Mouse (Mus musculus) forebrain, postnatal 0 days (tissue): ENCODE measurements around the gene Slc23a2. TPM values are rescaled to one million over a fixed set of nuclear protein-coding genes. Genes with fewer than 3 reads are reported as not detected.
A peak's percentile ranks its signal among the peaks of the same experiment; 100 is the strongest.

Experiments
- ATAC-seq: fragments of 200-750 bp; cut with Nextera tagmentation; 2 replicates; pipeline ENCODE4 v1.8.0; 2017; ENCODE audit warnings: mild to moderate bottlenecking, moderate library complexity
- DNase-seq: peaks from one replicate; pipeline ENCODE4 v3.0.0-alpha.2; 2015
- H3K27ac ChIP-seq: fragments of 300-500 bp; sonication (generic); 2 replicates; pipeline ENCODE4 v1.5.1; 2014; ENCODE audit warnings: low read depth, mild to moderate bottlenecking, antibody characterized with exemption, low read length, moderate library complexity, mixed read lengths
- H3K27me3 ChIP-seq: fragments of 300-500 bp; sonication (generic); 2 replicates; pipeline ENCODE4 v1.6.1; 2014; ENCODE audit warnings: mild to moderate bottlenecking, low read length, mixed read lengths; ENCODE audit not compliant: insufficient read depth
- H3K36me3 ChIP-seq: fragments of 300-500 bp; sonication (generic); 2 replicates; pipeline ENCODE4 v1.6.1; 2014; ENCODE audit warnings: mild to moderate bottlenecking, moderate library complexity; ENCODE audit not compliant: insufficient read depth
- H3K4me1 ChIP-seq: fragments of 300-500 bp; sonication (generic); 2 replicates; pipeline ENCODE4 v1.6.1; 2014; ENCODE audit warnings: antibody characterized with exemption; ENCODE audit not compliant: insufficient read depth
- H3K4me2 ChIP-seq: fragments of 300-500 bp; sonication (generic); 2 replicates; pipeline ENCODE4 v1.6.1; 2014; ENCODE audit warnings: low read depth, mild to moderate bottlenecking, moderate library complexity
- H3K4me3 ChIP-seq: fragments of 300-500 bp; sonication (generic); 2 replicates; pipeline ENCODE4 v1.5.1; 2014; ENCODE audit warnings: low read depth, low read length, mixed read lengths
- H3K9ac ChIP-seq: fragments of 300-500 bp; sonication (generic); 2 replicates; pipeline ENCODE4 v1.6.1; 2014; ENCODE audit warnings: mild to moderate bottlenecking
- H3K9me3 ChIP-seq: fragments of 300-500 bp; sonication (generic); 2 replicates; pipeline ENCODE4 v1.6.1; 2016; ENCODE audit warnings: low read length
- CTCF ChIP-seq: sonication (generic); IDR thresholded peaks from 2 replicates; pipeline ENCODE4 v1.5.1; 2016; ENCODE audit warnings: antibody characterized with exemption, control low read depth, low read depth
- WGBS: fragments of 180-500 bp; shearing (Covaris S2); extraction: QIAGEN DNeasy Blood & Tissue Kit; methylation state at CpG from one replicate; pipeline ENCODE4 v1.1.7; 2014; 5-methylcytosine and 5-hydroxymethylcytosine counted together
- polyA plus RNA-seq: library from polyadenylated mRNA; unstranded; fragments of >200 nt; fragmentation: Nextera tagmentation; extraction: Ambion mirVana; gene quantifications from 2 replicates; pipeline ENCODE4 v1.2.1, GENCODE M21; 2015
- total RNA-seq: library from RNA; depleted of rRNA; stranded (reverse); fragments of >200 nt; gene quantifications from 2 replicates; pipeline ENCODE4 v1.2.3, GENCODE M21; 2014

Gene Slc23a2
- total and polyA plus RNA-seq, 2 experiments from 2014 or later = 36.2 to 57.2 TPM

DNA sequence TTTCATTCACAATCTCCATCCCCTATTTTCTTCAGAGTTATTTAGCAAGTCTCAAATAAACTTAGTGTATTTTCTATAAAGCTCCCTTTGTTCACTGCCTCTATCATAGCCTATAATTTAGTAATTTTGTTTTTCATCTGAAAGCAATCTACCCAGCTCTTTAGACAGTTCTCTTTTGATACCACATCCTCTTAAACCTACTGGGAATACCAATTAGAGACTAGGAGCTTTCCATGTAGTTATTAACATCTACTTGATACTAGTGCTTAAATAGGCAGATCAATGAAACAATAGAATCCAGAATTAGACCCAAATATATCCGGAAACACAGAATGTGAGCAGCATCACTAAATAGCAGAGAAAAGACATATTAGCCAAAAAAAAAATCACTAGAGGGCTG lies 128.9 kb downstream of the Slc23a2 start:
- H3K4me1 ChIP-seq = no peaks in the 10 kb centered on the region; the same call in 1 of the 2 replicates
- no peak for DNase-seq
- peak; percentile 74 for ATAC-seq
- 46% methylated on average over 1 of the region's 1 CpGs for WGBS
- no peaks in the 10 kb centered on the region for H3K27me3 ChIP-seq
- H3K27ac ChIP-seq = no peak overlapping the region; the same call in 1 of the 2 replicates
- H3K9ac ChIP-seq = no peak overlapping the region
- no peak overlapping the region for H3K4me3 ChIP-seq
- H3K4me2 ChIP-seq = no peak overlapping the region
- H3K9me3 ChIP-seq = no peaks in the 10 kb centered on the region
- no peak for TF ChIP-seq CTCF
- H3K36me3 ChIP-seq = peaks cover 11% of the 10 kb centered on the region

DNA sequence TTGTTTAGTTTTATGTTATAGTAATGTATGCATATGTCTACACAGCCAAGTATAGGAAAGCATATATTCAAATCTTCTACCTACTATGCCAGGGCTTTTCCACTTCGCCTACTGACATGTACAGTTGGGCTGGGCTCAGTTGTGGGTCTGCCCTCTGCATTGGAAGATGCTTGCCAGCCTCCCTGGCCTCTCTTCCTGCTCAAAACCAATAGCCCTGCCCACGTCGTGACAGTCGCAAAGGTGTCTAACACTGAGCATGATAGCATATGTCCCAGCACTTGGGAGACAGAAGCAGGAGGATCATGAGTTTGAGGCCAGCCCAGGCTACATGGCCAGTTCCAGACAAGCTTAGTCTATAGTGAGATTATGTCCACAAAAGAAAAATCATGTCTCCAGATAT lies 131.8 kb downstream of the Slc23a2 start:
- Histone ChIP-seq H3K27me3 (no peaks in the 10 kb centered on the region), H3K9ac (no peak overlapping the region), H3K36me3 (peaks cover 23% of the 10 kb centered on the region), H3K4me3 (no peak overlapping the region), H3K27ac (no peak overlapping the region), H3K9me3 (no peaks in the 10 kb centered on the region), H3K4me1 (no peaks in the 10 kb centered on the region; the same call in 1 of the 2 replicates), H3K4me2 (no peak overlapping the region)
- ATAC-seq = no peak
- DNase-seq = no peak
- TF ChIP-seq CTCF = no peak
- 90% methylated on average over 4 of the region's 4 CpGs for WGBS

DNA sequence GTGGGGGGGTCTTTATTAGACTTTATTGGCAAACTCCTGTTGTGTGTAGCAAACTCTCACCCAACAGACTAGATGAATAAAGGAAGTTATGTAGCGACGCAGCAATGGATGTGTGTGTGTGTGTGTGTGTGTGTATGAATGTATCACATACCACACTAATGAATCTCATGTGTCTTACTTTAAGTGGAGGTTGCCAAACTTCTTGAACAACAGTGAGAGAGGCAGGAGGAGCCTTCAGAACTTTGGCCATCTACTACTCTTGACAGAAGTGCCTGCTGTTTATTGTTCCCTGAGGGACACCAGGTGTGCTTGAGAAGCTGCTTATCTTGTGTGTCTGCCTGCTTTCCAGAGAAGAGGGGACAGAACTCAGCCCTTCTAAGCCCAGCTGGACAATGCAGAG lies 134.1 kb downstream of the Slc23a2 start:
- TF ChIP-seq CTCF = no peak
- 94% methylated on average over 2 of the region's 2 CpGs for WGBS
- no peak for DNase-seq

DNA sequence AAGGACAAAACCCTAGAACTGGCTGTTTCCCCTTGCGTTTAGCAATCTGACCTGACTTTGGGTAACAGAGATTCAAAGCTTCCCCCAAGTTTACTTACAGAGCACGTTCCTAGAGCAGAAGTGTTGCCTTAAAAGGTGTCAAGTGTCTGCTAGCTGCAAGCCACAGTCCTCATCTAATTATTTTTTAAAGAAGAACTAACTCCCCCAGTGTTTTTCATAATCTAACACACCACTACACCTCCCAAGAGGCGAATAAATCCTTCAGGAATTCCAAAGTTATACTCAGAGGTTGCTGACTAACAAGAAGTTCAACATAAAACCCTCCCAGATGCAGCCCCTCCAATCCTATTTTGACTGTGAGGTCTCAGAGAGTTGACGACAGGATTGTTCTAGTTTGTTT lies 136.7 kb downstream of the Slc23a2 start:
- H3K4me2 ChIP-seq = no peak overlapping the region
- peaks cover 50% of the 10 kb centered on the region for H3K36me3 ChIP-seq
- no peak overlapping the region for H3K27ac ChIP-seq
- TF ChIP-seq CTCF = no peak
- H3K4me3 ChIP-seq = no peak overlapping the region
- no peaks in the 10 kb centered on the region for H3K4me1 ChIP-seq
- no peaks in the 10 kb centered on the region for H3K9me3 ChIP-seq
- no peaks in the 10 kb centered on the region for H3K27me3 ChIP-seq
- 72% methylated on average over 4 of the region's 4 CpGs for WGBS
- no peak overlapping the region for H3K9ac ChIP-seq
- no peak for ATAC-seq
- no peak for DNase-seq

More for the DNA sequence above, 134.1 kb downstream of the Slc23a2 start:
- Histone ChIP-seq H3K4me3 (no peak overlapping the region), H3K4me2 (no peak overlapping the region), H3K4me1 (no peaks in the 10 kb centered on the region), H3K9ac (no peak overlapping the region), H3K27ac (no peak overlapping the region), H3K36me3 (peaks cover 32% of the 10 kb centered on the region), H3K27me3 (no peaks in the 10 kb centered on the region), H3K9me3 (no peaks in the 10 kb centered on the region)
- no peak for ATAC-seq

- DNase-seq (no peak), ATAC-seq (no peak)
- Histone ChIP-seq H3K9ac (no peak overlapping the region), H3K4me3 (no peak overlapping the region), H3K27me3 (no peaks in the 10 kb centered on the region), H3K4me2 (no peak overlapping the region), H3K27ac (no peak overlapping the region), H3K9me3 (no peaks in the 10 kb centered on the region), H3K4me1 (no peaks in the 10 kb centered on the region), H3K36me3 (peaks cover 56% of the 10 kb centered on the region)
- no peak for TF ChIP-seq CTCF
- 60% methylated on average over 6 of the region's 6 CpGs for WGBS
Measured at GRCm38 (mm10) chr2:132007475-132007819, 137.5 kb downstream of the Slc23a2 start.

DNA sequence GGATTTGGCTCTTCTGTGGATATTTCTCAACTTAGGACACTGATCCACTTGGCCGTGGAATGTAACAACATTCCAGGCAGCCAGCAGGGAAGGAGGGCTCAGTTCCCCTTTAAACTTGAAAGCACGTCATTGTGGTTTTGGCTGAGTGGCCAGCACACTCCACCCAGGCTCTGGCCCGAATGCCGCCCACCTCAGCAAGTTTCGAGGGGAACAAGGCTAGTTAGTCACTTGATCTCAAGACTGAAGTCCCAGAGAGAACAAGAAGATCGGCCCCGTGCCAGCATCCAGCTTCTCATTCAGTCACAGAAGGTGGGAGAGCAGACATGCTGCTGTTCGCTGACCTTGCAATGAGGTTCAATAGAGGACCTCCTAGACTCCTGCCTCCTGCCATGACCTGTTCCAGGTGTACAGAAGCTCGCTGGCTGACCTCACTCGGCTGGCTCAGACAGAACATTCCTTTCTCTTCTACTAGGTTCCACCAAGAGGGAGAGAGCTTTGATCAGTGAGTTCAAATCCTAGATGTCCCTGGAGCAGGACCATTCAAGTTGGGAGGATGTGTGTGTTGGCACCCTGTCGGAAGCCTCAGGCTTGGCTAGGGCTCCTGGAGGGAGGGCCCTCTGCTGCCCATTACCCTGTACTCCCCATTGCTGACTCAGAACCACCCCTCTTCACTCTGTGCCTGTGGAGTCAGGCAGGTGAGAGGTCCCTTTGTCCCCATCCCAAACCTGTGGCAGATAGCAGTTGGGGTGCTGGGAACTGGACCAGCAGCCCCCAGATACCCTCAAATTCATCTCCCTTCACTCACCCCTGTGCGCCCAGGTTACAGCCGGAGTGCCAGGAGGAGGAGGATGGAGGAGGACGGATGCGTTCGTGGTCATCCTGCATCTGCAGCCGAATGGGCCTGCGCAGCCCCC lies 138.1 kb downstream of the Slc23a2 start:
- Histone ChIP-seq H3K27me3 (no peaks in the 10 kb centered on the region), H3K9ac (no peak overlapping the region), H3K27ac (no peak overlapping the region), H3K4me1 (no peaks in the 10 kb centered on the region), H3K4me2 (no peak overlapping the region), H3K36me3 (peaks cover 49% of the 10 kb centered on the region), H3K4me3 (no peak overlapping the region), H3K9me3 (no peaks in the 10 kb centered on the region)
- DNase-seq = no peak
- WGBS = 90% methylated on average over 18 of the region's 18 CpGs
- ATAC-seq = no peak
- TF ChIP-seq CTCF = no peak

GRCm38 (mm10) chr2:132005445-132005844 lies 139.5 kb downstream of the Slc23a2 start:
- Histone ChIP-seq H3K27ac (no peak overlapping the region), H3K4me1 (no peaks in the 10 kb centered on the region), H3K9me3 (no peaks in the 10 kb centered on the region), H3K4me3 (no peak overlapping the region), H3K27me3 (no peaks in the 10 kb centered on the region), H3K9ac (no peak overlapping the region), H3K36me3 (peaks cover 53% of the 10 kb centered on the region), H3K4me2 (no peak overlapping the region)
- TF ChIP-seq CTCF = no peak
- ATAC-seq (no peak), DNase-seq (no peak)
- 83% methylated on average over 4 of the region's 4 CpGs for WGBS
